Mouse (Mus musculus): ENCODE measurements around the gene Tagln3. TPM values are rescaled to one million over a fixed set of nuclear protein-coding genes. Genes with fewer than 3 reads are reported as not detected.

The Tagln3 gene
- polyA plus RNA-seq, 1 experiment from 2014 or later: 0.26 TPM

DNA sequence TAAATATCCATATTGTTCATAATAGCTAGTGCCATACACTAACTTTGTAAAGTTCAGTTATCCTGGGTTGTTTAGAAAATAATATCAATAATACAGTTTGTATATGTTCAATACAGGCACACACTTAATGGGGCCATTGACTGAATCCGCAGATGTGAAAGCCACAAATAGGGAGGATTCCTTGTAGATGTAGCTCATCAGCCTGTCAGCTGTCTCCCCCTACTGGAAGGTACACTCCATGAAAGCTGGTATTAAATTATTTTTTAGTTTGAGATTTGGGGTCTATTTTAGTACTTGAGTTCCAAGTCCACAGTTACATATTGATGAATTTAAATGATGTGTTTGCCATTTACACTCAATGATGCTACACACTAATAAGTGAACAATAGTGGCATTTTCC lies 47.9 kb downstream of the Tagln3 start:
- H3K27ac ChIP-seq (ENCODE audit: low read length): no peak overlapping the region
- 9% methylated on average over 1 of the region's 1 CpGs for WGBS (ENCODE audit: insufficient replicate concordance)
- H3K27me3 ChIP-seq (ENCODE audit: control insufficient read depth, insufficient read depth, low read depth, low read length): no peaks in the 10 kb centered on the region
- H3K4me1 ChIP-seq (ENCODE audit: control insufficient read depth, low read depth, low read length): no peaks in the 10 kb centered on the region
- H3K9ac ChIP-seq (ENCODE audit: low read depth, low read length): no peak overlapping the region
- ATAC-seq (ENCODE audit: low read depth): no peak
- no peak overlapping the region for H3K4me2 ChIP-seq (ENCODE audit: low read depth, low read length)
- no peak overlapping the region for H3K4me3 ChIP-seq (ENCODE audit: low read depth, low read length)
- no peaks in the 10 kb centered on the region for H3K36me3 ChIP-seq (ENCODE audit: control insufficient read depth, insufficient read depth)
- no peaks in the 10 kb centered on the region for H3K9me3 ChIP-seq (replicated peaks; ENCODE audit: control insufficient read depth, low read length)

DNA sequence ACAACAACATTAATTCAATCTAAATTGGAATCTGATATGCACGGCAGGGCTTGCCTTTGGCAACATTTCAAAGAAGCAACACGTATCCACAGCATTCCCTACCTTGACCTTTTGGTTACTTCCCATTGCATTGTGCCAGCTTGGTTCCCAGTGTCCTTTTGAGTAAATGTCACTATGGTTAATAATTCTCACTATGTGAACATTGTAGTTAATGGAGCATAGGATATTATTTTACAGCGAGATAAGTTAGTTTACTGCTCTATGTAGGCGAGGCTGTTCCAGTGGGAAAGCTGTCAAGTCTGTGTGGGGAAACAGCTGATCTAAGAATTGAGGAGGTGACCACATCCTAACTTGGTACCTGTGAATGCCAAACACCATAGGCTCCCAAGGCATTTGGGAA lies 54.4 kb downstream of the Tagln3 start:
- no peak overlapping the region for H3K4me3 ChIP-seq (ENCODE audit: low read depth, low read length)
- no peak overlapping the region for H3K9ac ChIP-seq (ENCODE audit: low read depth, low read length)
- no peak for ATAC-seq (ENCODE audit: low read depth)
- no peaks in the 10 kb centered on the region for H3K9me3 ChIP-seq (replicated peaks; ENCODE audit: control insufficient read depth, low read length)
- H3K27ac ChIP-seq (ENCODE audit: low read length): no peak overlapping the region
- H3K27me3 ChIP-seq (ENCODE audit: control insufficient read depth, insufficient read depth, low read depth, low read length): no peaks in the 10 kb centered on the region
- H3K4me2 ChIP-seq (ENCODE audit: low read depth, low read length): no peak overlapping the region
- H3K4me1 ChIP-seq (ENCODE audit: control insufficient read depth, low read depth, low read length): no peaks in the 10 kb centered on the region
- H3K36me3 ChIP-seq (ENCODE audit: control insufficient read depth, insufficient read depth): no peaks in the 10 kb centered on the region
- 51% methylated on average over 4 of the region's 4 CpGs for WGBS (ENCODE audit: insufficient replicate concordance)

GRCm38 (mm10) chr16:45668178-45668577 lies 56.2 kb downstream of the Tagln3 start:
- H3K36me3 ChIP-seq (ENCODE audit: control insufficient read depth, insufficient read depth): no peaks in the 10 kb centered on the region
- no peaks in the 10 kb centered on the region for H3K9me3 ChIP-seq (replicated peaks; ENCODE audit: control insufficient read depth, low read length)
- H3K4me2 ChIP-seq (ENCODE audit: low read depth, low read length): no peak overlapping the region
- no peak for ATAC-seq (ENCODE audit: low read depth)
- 19% methylated on average over 3 of the region's 3 CpGs for WGBS (ENCODE audit: insufficient replicate concordance)
- H3K27ac ChIP-seq (ENCODE audit: low read length): no peak overlapping the region
- H3K9ac ChIP-seq (ENCODE audit: low read depth, low read length): no peak overlapping the region
- H3K4me1 ChIP-seq (ENCODE audit: control insufficient read depth, low read depth, low read length): no peaks in the 10 kb centered on the region
- H3K4me3 ChIP-seq (ENCODE audit: low read depth, low read length): no peak overlapping the region
- H3K27me3 ChIP-seq (ENCODE audit: control insufficient read depth, insufficient read depth, low read depth, low read length): no peaks in the 10 kb centered on the region

- H3K9ac ChIP-seq (ENCODE audit: low read depth, low read length): no peak overlapping the region
- WGBS (ENCODE audit: insufficient replicate concordance): 17% methylated on average over 2 of the region's 2 CpGs
- H3K4me2 ChIP-seq (ENCODE audit: low read depth, low read length): no peak overlapping the region
- H3K4me3 ChIP-seq (ENCODE audit: low read depth, low read length): no peak overlapping the region
- H3K9me3 ChIP-seq (replicated peaks; ENCODE audit: control insufficient read depth, low read length): no peaks in the 10 kb centered on the region
- peak; percentile 70 for ATAC-seq (ENCODE audit: low read depth)
- no peaks in the 10 kb centered on the region for H3K4me1 ChIP-seq (ENCODE audit: control insufficient read depth, low read depth, low read length)
- H3K36me3 ChIP-seq (ENCODE audit: control insufficient read depth, insufficient read depth): no peaks in the 10 kb centered on the region
- no peak overlapping the region for H3K27ac ChIP-seq (ENCODE audit: low read length)
- no peaks in the 10 kb centered on the region for H3K27me3 ChIP-seq (ENCODE audit: control insufficient read depth, insufficient read depth, low read depth, low read length)
These were observed 58.3 kb downstream of the Tagln3 start for GRCm38 (mm10) chr16:45666136-45666535.

- no peaks in the 10 kb centered on the region; the same call in 1 of the 2 replicates for H3K4me1 ChIP-seq (ENCODE audit: control insufficient read depth, low read depth, low read length)
- no peak for ATAC-seq (ENCODE audit: low read depth)
- no peak overlapping the region for H3K4me3 ChIP-seq (ENCODE audit: low read depth, low read length)
- no peak overlapping the region for H3K9ac ChIP-seq (ENCODE audit: low read depth, low read length)
- no peak overlapping the region for H3K4me2 ChIP-seq (ENCODE audit: low read depth, low read length)
- H3K27me3 ChIP-seq (ENCODE audit: control insufficient read depth, insufficient read depth, low read depth, low read length): no peaks in the 10 kb centered on the region
- no peaks in the 10 kb centered on the region for H3K36me3 ChIP-seq (ENCODE audit: control insufficient read depth, insufficient read depth)
- no peak overlapping the region for H3K27ac ChIP-seq (ENCODE audit: low read length)
- H3K9me3 ChIP-seq (replicated peaks; ENCODE audit: control insufficient read depth, low read length): no peaks in the 10 kb centered on the region
These were observed 62.0 kb downstream of the Tagln3 start for GRCm38 (mm10) chr16:45662381-45662780.

Other genes with a start within 250 kb of the Tagln3 start
- 0.04 and 0.05 TPM in 2 replicates for gene Gm609, start 231.6 kb downstream of the Tagln3 start, polyA plus RNA-seq (2015; fragmentation: Nextera tagmentation; extraction: Ambion mirVana)
- gene Gm17783, start 192.6 kb downstream of the Tagln3 start, polyA plus RNA-seq (2015; fragmentation: Nextera tagmentation; extraction: Ambion mirVana): not detected in 2 replicates
- not detected in 2 replicates for gene Slc9c1, start 189.3 kb downstream of the Tagln3 start, polyA plus RNA-seq (2015; fragmentation: Nextera tagmentation; extraction: Ambion mirVana)
- 1.8 and 1.9 TPM in 2 replicates for gene Gcsam, start 114.2 kb downstream of the Tagln3 start, polyA plus RNA-seq (2015; fragmentation: Nextera tagmentation; extraction: Ambion mirVana)
- 0.27 and 0.32 TPM in 2 replicates for gene BC016579, start 70.5 kb downstream of the Tagln3 start, polyA plus RNA-seq (2015; fragmentation: Nextera tagmentation; extraction: Ambion mirVana)
- 0.11 and 0.13 TPM in 2 replicates for gene Tmprss7, start 30.9 kb downstream of the Tagln3 start, polyA plus RNA-seq (2015; fragmentation: Nextera tagmentation; extraction: Ambion mirVana)
- 13.6 and 15.5 TPM in 2 replicates for gene Abhd10, start 18.3 kb upstream of the Tagln3 start, polyA plus RNA-seq (2015; fragmentation: Nextera tagmentation; extraction: Ambion mirVana)
- gene Phldb2, start 229.0 kb upstream of the Tagln3 start, polyA plus RNA-seq (2015; fragmentation: Nextera tagmentation; extraction: Ambion mirVana): 15.3 and 16.6 TPM in 2 replicates